ENCODE assay signal across 14 mouse cellular contexts in genomic region chr10:24597789-24598188, GRCm38 (mm10). TPM values are rescaled to one million over a fixed set of nuclear protein-coding genes. Genes with fewer than 3 reads are reported as not detected.
DNase-seq lines count a peak whose midpoint lies in the region; ATAC-seq lines count a peak whose summit lies in the region.
"Had no signal": no experiment of that assay in that cellular context is flagged by ENCODE, and none has a peak within 500 bp of the region (broad histone marks: within the 10 kb centered on the region; RNA-seq: fewer than 3 reads in every experiment).

No protein-coding gene starts in this region.

- H3K9me3 ChIP-seq in hindbrain, embryonic 10.5 days, result no peaks in the 10 kb centered on the region
- H3K9me3 ChIP-seq in hindbrain, embryonic 16.5 days (ENCODE audit: control insufficient read depth, low read length), result no peaks in the 10 kb centered on the region
- no peaks in the 10 kb centered on the region for H3K9me3 ChIP-seq in midbrain, embryonic 10.5 days (replicated peaks)
- no peaks in the 10 kb centered on the region for H3K9me3 ChIP-seq in midbrain, embryonic 11.5 days (ENCODE audit: control insufficient read depth, low read length)
- no peaks in the 10 kb centered on the region for H3K9me3 ChIP-seq in limb, embryonic 12.5 days
- H3K9me3 ChIP-seq: forebrain, embryonic 12.5 days; midbrain, embryonic 15.5 days had no signal

- peaks cover 9% of the 10 kb centered on the region; the same call in 1 of the 2 replicates for H3K36me3 ChIP-seq in hindbrain, embryonic 10.5 days
- H3K36me3 ChIP-seq in hindbrain, embryonic 16.5 days (ENCODE audit: control insufficient read depth, insufficient read depth, low read length), result no peaks in the 10 kb centered on the region
- peaks cover 16% of the 10 kb centered on the region for H3K36me3 ChIP-seq in midbrain, embryonic 10.5 days
- no peaks in the 10 kb centered on the region for H3K36me3 ChIP-seq in midbrain, embryonic 11.5 days (ENCODE audit: control insufficient read depth, insufficient read depth, low read length)
- no peaks in the 10 kb centered on the region for H3K36me3 ChIP-seq in limb, embryonic 12.5 days
- H3K36me3 ChIP-seq: forebrain, embryonic 12.5 days; midbrain, embryonic 15.5 days had no signal

- H3K4me2 ChIP-seq in hindbrain, embryonic 16.5 days (ENCODE audit: low read length), result no peak overlapping the region
- H3K4me2 ChIP-seq in midbrain, embryonic 11.5 days, result no peak overlapping the region
- H3K4me2 ChIP-seq in limb, embryonic 12.5 days, result peak overlapping the region; percentile 70
- H3K4me2 ChIP-seq: forebrain, embryonic 12.5 days; midbrain, embryonic 15.5 days had no signal

- no peak overlapping the region for H3K9ac ChIP-seq in hindbrain, embryonic 16.5 days (ENCODE audit: low read depth, low read length)
- no peak overlapping the region for H3K9ac ChIP-seq in midbrain, embryonic 11.5 days (ENCODE audit: low read length)
- no peak overlapping the region for H3K9ac ChIP-seq in limb, embryonic 12.5 days (replicated peaks)
- H3K9ac ChIP-seq: forebrain, embryonic 12.5 days; liver, embryonic 14.5 days; midbrain, embryonic 15.5 days had no signal

- H3K27ac ChIP-seq in hindbrain, embryonic 10.5 days, result no peak overlapping the region
- no peak overlapping the region for H3K27ac ChIP-seq in hindbrain, embryonic 16.5 days (ENCODE audit: low read depth, low read length)
- no peak overlapping the region for H3K27ac ChIP-seq in midbrain, embryonic 10.5 days (replicated peaks)
- H3K27ac ChIP-seq in midbrain, embryonic 11.5 days (ENCODE audit: low read depth, low read length), result no peak overlapping the region
- no peak overlapping the region for H3K27ac ChIP-seq in limb, embryonic 12.5 days
- H3K27ac ChIP-seq: forebrain, embryonic 12.5 days; liver, embryonic 14.5 days; midbrain, embryonic 15.5 days had no signal

- no peak for DNase-seq in hindbrain, embryonic 10.5 days (ENCODE audit: low spot score)
- no peak for DNase-seq in midbrain, embryonic 10.5 days (ENCODE audit: low spot score)
- DNase-seq in midbrain, embryonic 11.5 days (ENCODE audit: low spot score, missing footprints), result no peak
- DNase-seq in cerebellum, postnatal 10 days, result no peak
- DNase-seq: adrenal gland, postnatal 10 days; gastrocnemius, postnatal 25 days; layer of hippocampus, postnatal 36 days had no signal

- ATAC-seq in hindbrain, embryonic 16.5 days, result no peak
- no peak for ATAC-seq in midbrain, embryonic 11.5 days (ENCODE audit: low FRiP score)
- ATAC-seq in limb, embryonic 12.5 days (ENCODE audit: insufficient number of reproducible peaks, insufficient read depth, low FRiP score, low TSS enrichment, low read depth), result no peak
- no peak for ATAC-seq in monocyte, adult 5-6 weeks (replicated peaks; ENCODE audit: insufficient number of reproducible peaks, low FRiP score, low TSS enrichment, poor library complexity, severe bottlenecking)
- ATAC-seq: midbrain, embryonic 15.5 days had no signal

- H3K4me3 ChIP-seq in hindbrain, embryonic 10.5 days, result peak overlapping the region; percentile 83; the same call in 1 of the 2 replicates
- H3K4me3 ChIP-seq in hindbrain, embryonic 16.5 days (ENCODE audit: low read length), result no peak overlapping the region
- peak overlapping the region; percentile 79; the same call in 1 of the 2 replicates for H3K4me3 ChIP-seq in midbrain, embryonic 10.5 days
- H3K4me3 ChIP-seq in midbrain, embryonic 11.5 days (ENCODE audit: low read depth, low read length), result no peak overlapping the region
- no peak overlapping the region for H3K4me3 ChIP-seq in limb, embryonic 12.5 days (replicated peaks)
- H3K4me3 ChIP-seq: forebrain, embryonic 12.5 days; midbrain, embryonic 15.5 days had no signal

- no peaks in the 10 kb centered on the region for H3K27me3 ChIP-seq in hindbrain, embryonic 10.5 days (ENCODE audit: insufficient read depth, poor library complexity, severe bottlenecking)
- H3K27me3 ChIP-seq in hindbrain, embryonic 16.5 days (replicated peaks; ENCODE audit: control insufficient read depth, insufficient read depth, low read length), result no peaks in the 10 kb centered on the region
- no peaks in the 10 kb centered on the region for H3K27me3 ChIP-seq in midbrain, embryonic 10.5 days (ENCODE audit: low read depth, poor library complexity, severe bottlenecking)
- H3K27me3 ChIP-seq in midbrain, embryonic 11.5 days (ENCODE audit: control insufficient read depth, insufficient read depth, low read length), result no peaks in the 10 kb centered on the region
- H3K27me3 ChIP-seq in limb, embryonic 12.5 days, result peaks cover 7% of the 10 kb centered on the region
- H3K27me3 ChIP-seq: midbrain, embryonic 15.5 days had no signal

- 88% methylated on average over 4 of the region's 4 CpGs for WGBS in hindbrain, embryonic 10.5 days
- 73% methylated on average over 4 of the region's 4 CpGs for WGBS in hindbrain, embryonic 16.5 days
- WGBS in midbrain, embryonic 10.5 days, result 83% methylated on average over 4 of the region's 4 CpGs
- 87% methylated on average over 4 of the region's 4 CpGs for WGBS in midbrain, embryonic 11.5 days
- 84% methylated on average over 4 of the region's 4 CpGs for WGBS in limb, embryonic 12.5 days

- H3K4me1 ChIP-seq in hindbrain, embryonic 10.5 days (replicated peaks), result peaks cover 52% of the 10 kb centered on the region
- H3K4me1 ChIP-seq in hindbrain, embryonic 16.5 days (ENCODE audit: control insufficient read depth, insufficient read depth, low read depth, low read length), result peaks cover 5% of the 10 kb centered on the region
- peaks cover 48% of the 10 kb centered on the region for H3K4me1 ChIP-seq in midbrain, embryonic 10.5 days
- peaks cover 6% of the 10 kb centered on the region for H3K4me1 ChIP-seq in midbrain, embryonic 11.5 days (ENCODE audit: control insufficient read depth, insufficient read depth, low read length)
- H3K4me1 ChIP-seq in limb, embryonic 12.5 days (replicated peaks), result peaks cover 41% of the 10 kb centered on the region

RNA-seq across cellular contexts. Expression of gene Ccn2, which starts 2.5 kb away (rescaled TPM):
- 7.2 and 8.3 TPM in 2 replicates for polyA plus RNA-seq in hindbrain, embryonic 10.5 days (2016; fragmentation: Nextera tagmentation; extraction: Ambion mirVana)
- 3.6 and 5.4 TPM in 2 replicates for polyA plus RNA-seq in hindbrain, embryonic 16.5 days (2015; fragmentation: Nextera tagmentation; extraction: Ambion mirVana)
- polyA plus RNA-seq in midbrain, embryonic 10.5 days (2016; fragmentation: Nextera tagmentation; extraction: Ambion mirVana), result 7.1 and 10.3 TPM in 2 replicates
- 3.2 and 3.8 TPM in 2 replicates for polyA plus RNA-seq in midbrain, embryonic 11.5 days (2014; fragmentation: Nextera tagmentation; extraction: Ambion mirVana)
- polyA plus RNA-seq in limb, embryonic 12.5 days (2016; fragmentation: Nextera tagmentation; extraction: Ambion mirVana), result 7.5 and 11.0 TPM in 2 replicates
- not detected in 3 replicates for total RNA-seq in monocyte, adult 5-6 weeks (2017)
- total RNA-seq: neutrophil, adult 5-6 weeks had no signal

Comparison
In these comparisons a context has a peak if more than half of its experiments do, and no peak if none do; other contexts are left out.
1. H3K4me3 ChIP-seq: peak in hindbrain, embryonic 10.5 days (single experiment) and midbrain, embryonic 10.5 days (single experiment); none in hindbrain, embryonic 16.5 days (single experiment), midbrain, embryonic 11.5 days (single experiment) and limb, embryonic 12.5 days (single experiment).